Mouse (Mus musculus) fat pad, adult 2 months (tissue): Measurements from ENCODE around the gene Etfrf1.

ENCODE experiments used
- DNase-seq: peaks from one replicate; pipeline ENCODE4 v3.0.0-alpha.2; 2011; ENCODE audit warnings: low read depth, low spot score; ENCODE audit errors: extremely low read depth

The Etfrf1 gene

GRCm38 (mm10) chr6:145224246-145224645 is 13.3 kb downstream of the Etfrf1 start:
- no peak for DNase-seq

DNA sequence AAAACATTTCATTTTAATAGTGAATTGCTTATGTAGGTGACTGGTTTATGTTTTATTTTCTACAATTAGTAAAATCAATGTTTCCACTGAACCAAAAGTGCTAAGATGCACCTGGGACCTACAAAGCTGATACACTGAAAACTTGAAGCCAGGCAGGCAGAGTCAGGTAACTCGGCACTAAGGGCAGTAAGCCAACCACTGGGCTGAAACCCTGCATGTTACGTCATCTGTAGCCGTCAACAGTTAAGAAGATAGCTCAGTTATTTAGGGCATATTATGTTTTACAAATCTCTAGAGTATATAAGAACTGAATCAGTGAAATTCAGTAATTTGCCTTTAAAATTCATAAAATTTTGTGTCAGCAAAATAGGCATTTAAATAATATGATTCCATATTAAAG is 15.4 kb downstream of the Etfrf1 start:
- DNase-seq, result no peak

- DNase-seq, result no peak
Measured at GRCm38 (mm10) chr6:145234391-145234790, 23.5 kb downstream of the Etfrf1 start.

DNA sequence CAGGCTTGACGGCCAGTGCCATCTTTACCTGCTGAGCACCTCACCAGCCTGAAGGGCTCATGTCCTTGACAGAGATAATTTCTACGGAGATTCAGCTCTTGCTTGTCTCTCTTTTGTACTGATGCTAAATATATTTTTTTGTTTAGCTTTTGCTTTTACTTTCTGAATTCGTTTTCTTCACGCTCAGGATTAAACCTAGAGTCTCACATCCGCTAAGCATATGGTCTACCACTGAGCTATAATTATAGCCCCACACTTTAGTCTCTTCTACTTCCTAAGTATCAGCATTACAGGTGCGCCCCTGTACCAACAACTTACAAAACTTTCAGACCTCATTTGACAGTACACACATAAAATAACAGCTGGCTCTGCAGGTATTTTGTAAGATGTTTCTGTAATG is 24.4 kb downstream of the Etfrf1 start:
- DNase-seq, result no peak

DNA sequence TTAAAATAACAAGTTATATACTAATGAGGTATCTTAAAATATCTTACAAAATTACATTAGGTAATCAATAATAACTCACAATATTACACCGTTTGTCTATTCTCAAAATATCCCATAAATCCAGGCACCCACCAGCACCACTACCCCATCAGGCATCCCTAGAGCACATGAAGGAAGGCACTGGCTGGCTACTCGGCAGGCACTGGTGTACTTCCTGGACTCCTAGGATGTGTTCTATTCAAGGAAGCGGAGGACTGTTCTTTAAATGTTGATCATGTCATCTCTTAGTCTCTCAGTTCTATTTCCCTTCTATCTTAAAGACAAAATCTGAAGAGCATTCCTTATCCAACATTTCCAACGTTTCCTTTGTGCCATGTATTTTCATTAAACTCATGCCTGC is 26.2 kb downstream of the Etfrf1 start:
- no peak for DNase-seq

GRCm38 (mm10) chr6:145240285-145240684 is 29.4 kb downstream of the Etfrf1 start:
- DNase-seq, result no peak

- no peak for DNase-seq
Measured at GRCm38 (mm10) chr6:145242521-145242920, 31.6 kb downstream of the Etfrf1 start.

DNA sequence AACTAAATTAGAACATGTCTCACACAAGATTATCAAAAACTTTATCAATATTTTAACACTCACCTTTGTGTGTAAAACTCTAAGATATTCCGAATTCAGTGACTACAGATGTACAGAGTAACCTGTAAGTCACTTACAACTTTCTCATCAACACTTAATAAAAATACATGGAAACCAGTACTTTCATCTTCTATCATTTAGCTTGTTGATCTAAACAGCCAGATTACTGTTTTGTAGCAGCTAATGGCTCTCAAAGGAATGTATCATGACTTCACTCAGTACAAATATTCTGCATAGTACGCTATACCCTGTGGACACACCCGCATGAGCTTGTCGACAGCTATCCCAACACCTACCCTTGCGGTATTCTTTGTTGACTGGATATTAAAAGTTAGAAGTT is 35.9 kb downstream of the Etfrf1 start:
- no peak for DNase-seq

DNA sequence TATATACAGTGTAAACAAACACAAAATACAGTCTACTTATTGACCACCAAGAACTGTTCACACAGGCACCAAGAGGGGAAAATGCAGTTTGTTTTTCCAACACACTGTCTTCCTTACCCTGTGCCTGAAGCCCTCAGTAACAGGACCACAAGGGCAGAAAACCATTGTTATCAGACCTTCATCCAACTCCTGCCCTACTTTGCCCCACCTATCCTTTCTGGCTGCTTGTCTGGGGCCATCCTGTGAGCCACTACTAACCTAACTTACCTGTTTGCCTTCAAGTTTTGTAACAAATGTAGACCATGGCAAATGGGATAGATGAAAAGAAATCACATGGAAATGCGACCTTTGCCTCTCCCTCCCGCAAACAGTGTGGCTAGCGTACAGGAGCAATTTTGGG is 37.0 kb downstream of the Etfrf1 start:
- no peak for DNase-seq

GRCm38 (mm10) chr6:145249291-145250184 is 38.6 kb downstream of the Etfrf1 start:
- DNase-seq, result no peak

GRCm38 (mm10) chr6:145250185-145250791 is 39.4 kb downstream of the Etfrf1 start, which contains the start of gene Kras:
TSS of gene Kras (minus strand) at chr6:145250239.
- DNase-seq, result no peak

DNA sequence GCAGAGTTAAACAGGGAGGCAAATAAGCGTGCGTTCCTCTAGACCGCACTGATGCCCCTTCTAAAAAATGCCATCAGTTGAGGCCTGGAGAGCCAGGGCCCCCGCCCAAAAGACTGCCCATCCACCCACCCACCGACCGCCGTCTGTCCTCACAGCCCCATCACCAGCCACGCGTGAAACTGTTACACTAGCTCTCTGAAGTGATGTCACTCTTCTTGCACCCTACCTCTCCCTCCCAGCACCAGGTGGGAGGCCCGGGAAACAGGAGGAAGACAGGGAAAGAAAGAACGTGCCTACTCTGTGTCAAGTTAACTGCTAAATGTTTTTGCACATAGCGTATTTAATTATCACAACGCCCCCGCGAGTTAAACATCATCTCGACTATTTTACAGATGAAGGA is 39.9 kb downstream of the Etfrf1 start:
- no peak for DNase-seq

DNA sequence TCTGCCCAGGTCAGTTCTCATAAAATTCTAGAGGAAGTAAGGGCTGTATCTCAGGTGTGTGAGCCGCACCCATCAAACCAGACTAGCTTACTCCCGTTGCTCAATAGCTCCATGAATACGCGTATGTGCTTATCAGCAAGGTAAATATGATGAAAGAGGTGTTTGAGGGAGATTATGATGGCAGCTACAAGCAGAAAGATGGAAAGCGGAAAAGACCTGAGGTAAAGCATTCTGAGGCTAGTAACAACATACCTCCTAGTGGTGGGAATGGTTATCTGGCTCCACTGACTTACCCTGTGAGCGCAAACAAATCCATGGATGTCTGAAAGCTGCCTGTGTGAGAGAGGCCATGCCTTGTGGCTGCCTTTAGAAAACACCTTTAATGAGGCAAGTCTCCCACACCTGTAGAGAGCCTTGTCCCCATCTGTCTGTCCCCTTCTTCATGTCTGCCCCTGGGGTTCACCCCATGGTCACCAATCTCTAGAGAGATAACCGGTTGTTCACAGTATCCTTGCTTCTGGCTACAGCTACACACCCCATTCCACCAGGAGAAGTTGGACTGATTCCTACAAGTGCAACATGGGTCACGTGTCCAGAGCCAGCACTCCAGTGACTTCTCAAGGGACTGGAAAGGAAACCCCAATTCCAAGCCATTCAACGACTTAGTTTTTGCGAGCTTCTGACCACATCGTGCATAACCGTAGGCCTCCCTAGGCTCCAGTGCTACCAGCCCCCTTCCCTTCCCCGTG is 45.2 kb downstream of the Etfrf1 start:
- no peak for DNase-seq

- DNase-seq, result no peak
Measured at GRCm38 (mm10) chr6:145256701-145257073, 45.8 kb downstream of the Etfrf1 start.

GRCm38 (mm10) chr6:145262314-145262713 is 51.4 kb downstream of the Etfrf1 start:
- DNase-seq, result no peak
